Mouse (Mus musculus): Measurements from ENCODE around the gene Clec10a. TPM values are rescaled to one million over a fixed set of nuclear protein-coding genes. Genes with fewer than 3 reads are reported as not detected.

Clec10a gene
- polyA plus RNA-seq, 2 experiments, result 0.25 to 0.76 TPM

- DNase-seq (ENCODE audit: low read depth in 3 of 3, low spot score in 3 of 3), result no peak
- Histone ChIP-seq H3K36me3 (replicated peaks; ENCODE audit: control insufficient read depth, insufficient read depth, low read depth) (no peaks in the 10 kb centered on the region), H3K9me3 (ENCODE audit: control insufficient read depth, low read length) (no peaks in the 10 kb centered on the region), H3K4me3 (ENCODE audit: insufficient read depth in 1 of 2, low read depth in 2 of 2, low read length in 2 of 2) (no peak overlapping the region), H3K4me1 (replicated peaks; ENCODE audit: control insufficient read depth in 2 of 2, insufficient read depth in 2 of 2, low read length in 1 of 2) (no peaks in the 10 kb centered on the region), H3K27me3 (ENCODE audit: control insufficient read depth, insufficient read depth, low read length) (no peaks in the 10 kb centered on the region), H3K9ac (replicated peaks) (no peak overlapping the region), H3K4me2 (ENCODE audit: low read depth) (no peak overlapping the region), H3K27ac (no peak overlapping the region)
- WGBS (ENCODE audit: insufficient replicate concordance), result 73% methylated on average over 11 of the region's 11 CpGs
- TF ChIP-seq CTCF (IDR thresholded peaks at IDR 0.05; ENCODE audit: low read depth) (no peak), EP300 (IDR thresholded peaks at IDR 0.05; ENCODE audit: low read depth) (no peak)
- ATAC-seq (ENCODE audit: insufficient read depth), result no peak
These were observed 22.3 kb downstream of the Clec10a start for GRCm38 (mm10) chr11:70178311-70178710.

DNA sequence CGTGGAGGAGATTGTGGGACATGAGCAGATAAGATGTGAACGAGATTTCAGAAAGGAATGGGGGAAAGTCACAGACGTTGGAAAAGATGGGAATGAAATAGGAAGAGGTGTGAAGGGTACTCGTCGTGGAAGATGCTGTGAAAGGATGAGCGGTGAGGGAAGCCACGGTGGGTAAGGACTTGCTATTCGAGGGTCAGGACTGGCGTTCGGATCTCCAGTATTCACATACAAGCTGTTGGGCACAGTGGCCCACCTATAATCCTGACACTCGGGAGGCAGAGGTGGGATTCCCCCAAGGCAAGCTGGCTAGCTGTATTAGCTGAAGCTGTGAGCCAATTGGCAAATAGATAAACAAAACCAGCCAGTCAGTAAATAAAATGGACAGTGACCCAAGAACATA lies 22.8 kb downstream of the Clec10a start:
- 59% methylated on average over 11 of the region's 11 CpGs for WGBS (ENCODE audit: insufficient replicate concordance)
- TF ChIP-seq CTCF (IDR thresholded peaks at IDR 0.05; ENCODE audit: low read depth) (no peak), EP300 (IDR thresholded peaks at IDR 0.05; ENCODE audit: low read depth) (no peak)
- Histone ChIP-seq H3K9ac (replicated peaks) (no peak overlapping the region), H3K4me2 (ENCODE audit: low read depth) (no peak overlapping the region), H3K36me3 (replicated peaks; ENCODE audit: control insufficient read depth, insufficient read depth, low read depth) (no peaks in the 10 kb centered on the region), H3K27ac (no peak overlapping the region), H3K4me1 (replicated peaks; ENCODE audit: control insufficient read depth in 2 of 2, insufficient read depth in 2 of 2, low read length in 1 of 2) (no peaks in the 10 kb centered on the region), H3K9me3 (ENCODE audit: control insufficient read depth, low read length) (no peaks in the 10 kb centered on the region), H3K27me3 (ENCODE audit: control insufficient read depth, insufficient read depth, low read length) (no peaks in the 10 kb centered on the region), H3K4me3 (ENCODE audit: insufficient read depth in 1 of 2, low read depth in 2 of 2, low read length in 2 of 2) (no peak overlapping the region)
- ATAC-seq (ENCODE audit: insufficient read depth) (no peak), DNase-seq (ENCODE audit: low read depth in 3 of 3, low spot score in 3 of 3) (no peak)

DNA sequence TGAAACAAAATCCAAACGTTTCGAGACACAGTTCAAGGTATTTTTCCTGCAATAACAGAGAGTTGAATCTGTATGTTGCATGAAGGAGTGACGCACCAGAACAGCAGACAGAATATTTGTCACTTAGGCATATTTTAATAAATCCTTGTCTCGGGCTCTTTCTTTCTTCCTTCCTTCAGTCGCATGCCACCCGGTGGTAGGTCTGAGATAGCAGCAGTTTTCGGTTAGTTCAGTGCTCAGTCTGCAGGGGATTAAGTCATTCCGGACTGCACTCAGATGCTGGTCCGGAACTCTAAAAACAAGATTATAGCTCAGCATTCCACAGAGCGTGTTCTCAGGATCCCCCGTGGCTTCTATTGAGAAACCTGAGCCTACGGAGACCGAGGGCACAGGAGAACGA lies 23.4 kb downstream of the Clec10a start:
- TF ChIP-seq CTCF (IDR thresholded peaks at IDR 0.05; ENCODE audit: low read depth) (peak; percentile 36; the same call in 1 of the 2 replicates), EP300 (IDR thresholded peaks at IDR 0.05; ENCODE audit: low read depth) (no peak)
- no peak for ATAC-seq (ENCODE audit: insufficient read depth)
- WGBS (ENCODE audit: insufficient replicate concordance), result 35% methylated on average over 14 of the region's 14 CpGs
- Histone ChIP-seq H3K36me3 (replicated peaks; ENCODE audit: control insufficient read depth, insufficient read depth, low read depth) (no peaks in the 10 kb centered on the region), H3K4me1 (replicated peaks; ENCODE audit: control insufficient read depth in 2 of 2, insufficient read depth in 2 of 2, low read length in 1 of 2) (no peaks in the 10 kb centered on the region), H3K27ac (no peak overlapping the region), H3K9ac (replicated peaks) (no peak overlapping the region), H3K9me3 (ENCODE audit: control insufficient read depth, low read length) (no peaks in the 10 kb centered on the region), H3K27me3 (ENCODE audit: control insufficient read depth, insufficient read depth, low read length) (no peaks in the 10 kb centered on the region), H3K4me2 (ENCODE audit: low read depth) (no peak overlapping the region), H3K4me3 (ENCODE audit: insufficient read depth in 1 of 2, low read depth in 2 of 2, low read length in 2 of 2) (no peak overlapping the region)
- DNase-seq (ENCODE audit: low read depth in 3 of 3, low spot score in 3 of 3), result no peak

DNA sequence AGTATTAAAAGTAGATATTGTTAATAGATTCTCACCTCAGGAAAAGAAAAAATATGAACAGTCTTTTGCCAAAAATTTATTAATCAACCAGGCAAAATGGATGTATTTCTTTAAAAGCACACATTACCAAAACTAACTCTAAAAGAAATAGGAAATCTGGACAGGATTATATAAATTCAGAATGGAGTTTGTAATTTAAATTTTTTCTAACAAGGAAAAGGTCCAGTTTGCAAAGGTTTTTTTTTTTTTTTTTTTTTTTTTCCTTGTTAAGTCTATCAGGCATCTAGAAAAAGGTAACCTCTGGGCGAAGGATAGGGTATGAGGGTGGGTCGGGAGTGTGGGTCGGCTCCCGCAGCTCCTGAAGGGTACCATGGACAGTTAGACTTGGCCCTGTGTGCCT lies 24.5 kb downstream of the Clec10a start:
- H3K4me1 ChIP-seq (replicated peaks; ENCODE audit: control insufficient read depth in 2 of 2, insufficient read depth in 2 of 2, low read length in 1 of 2), result no peaks in the 10 kb centered on the region
- no peaks in the 10 kb centered on the region for H3K27me3 ChIP-seq (ENCODE audit: control insufficient read depth, insufficient read depth, low read length)
- ATAC-seq (ENCODE audit: insufficient read depth) (no peak), DNase-seq (ENCODE audit: low read depth in 3 of 3, low spot score in 3 of 3) (no peak)
- H3K4me2 ChIP-seq (ENCODE audit: low read depth), result no peak overlapping the region
- H3K9ac ChIP-seq (replicated peaks), result no peak overlapping the region
- H3K36me3 ChIP-seq (replicated peaks; ENCODE audit: control insufficient read depth, insufficient read depth, low read depth), result no peaks in the 10 kb centered on the region
- TF ChIP-seq EP300 (IDR thresholded peaks at IDR 0.05; ENCODE audit: low read depth) (no peak), CTCF (IDR thresholded peaks at IDR 0.05; ENCODE audit: low read depth) (no peak)
- H3K27ac ChIP-seq, result no peak overlapping the region
- H3K4me3 ChIP-seq (ENCODE audit: insufficient read depth in 1 of 2, low read depth in 2 of 2, low read length in 2 of 2), result no peak overlapping the region
- WGBS (ENCODE audit: insufficient replicate concordance), result 79% methylated on average over 4 of the region's 4 CpGs
- H3K9me3 ChIP-seq (ENCODE audit: control insufficient read depth, low read length), result no peaks in the 10 kb centered on the region

GRCm38 (mm10) chr11:70185120-70185519 lies 29.1 kb downstream of the Clec10a start:
- H3K4me3 ChIP-seq (ENCODE audit: insufficient read depth in 1 of 2, low read depth in 2 of 2, low read length in 2 of 2), result no peak overlapping the region
- no peak for TF ChIP-seq CTCF (IDR thresholded peaks at IDR 0.05; ENCODE audit: low read depth)
- no peak for TF ChIP-seq EP300 (IDR thresholded peaks at IDR 0.05; ENCODE audit: low read depth)
- WGBS (ENCODE audit: insufficient replicate concordance), result 36% methylated on average over 7 of the region's 7 CpGs

More at GRCm38 (mm10) chr11:70185120-70185519, 29.1 kb downstream of the Clec10a start:
- ATAC-seq (ENCODE audit: insufficient read depth), result no peak
- no peak overlapping the region for H3K4me2 ChIP-seq (ENCODE audit: low read depth)
- no peaks in the 10 kb centered on the region for H3K4me1 ChIP-seq (replicated peaks; ENCODE audit: control insufficient read depth in 2 of 2, insufficient read depth in 2 of 2, low read length in 1 of 2)
- no peak overlapping the region for H3K9ac ChIP-seq (replicated peaks)
- H3K9me3 ChIP-seq (ENCODE audit: control insufficient read depth, low read length), result no peaks in the 10 kb centered on the region
- DNase-seq (ENCODE audit: low read depth in 3 of 3, low spot score in 3 of 3), result no peak
- no peak overlapping the region for H3K27ac ChIP-seq
- H3K27me3 ChIP-seq (ENCODE audit: control insufficient read depth, insufficient read depth, low read length), result no peaks in the 10 kb centered on the region
- no peaks in the 10 kb centered on the region for H3K36me3 ChIP-seq (replicated peaks; ENCODE audit: control insufficient read depth, insufficient read depth, low read depth)

Data from liver, embryonic 14.5 days (tissue).